Mouse (Mus musculus) thymus, postnatal 14 days (tissue): ENCODE data around the gene Gm3696.
"Not testable (repeated sequence)": the region's sequence is repeated elsewhere in the genome, so short reads cannot be mapped to it uniquely, and the experiment has no call there.

Experiments used
- DNase-seq: peaks from one replicate; pipeline ENCODE4 v3.0.0; 2021

Gene Gm3696

DNA sequence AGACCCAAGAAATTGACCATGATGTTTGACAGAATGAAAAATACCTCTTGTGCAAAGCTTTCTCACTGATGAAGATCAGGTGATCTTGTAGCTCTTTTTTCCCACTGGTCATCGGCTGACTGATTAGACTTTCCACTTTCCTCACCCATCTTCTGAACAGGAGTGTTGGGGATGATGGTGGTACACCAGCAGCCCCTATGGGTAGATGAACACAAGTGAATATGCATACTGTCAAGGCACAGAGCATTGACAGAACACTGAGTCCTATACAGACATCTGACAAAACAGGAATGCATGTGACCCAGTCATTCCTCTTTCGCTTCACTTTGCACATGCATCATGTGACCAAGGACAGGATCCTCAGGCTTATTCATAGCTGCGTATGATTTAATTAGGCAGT lies at the start of gene Gm3696:
Gene Gm3696, minus strand, starts transcription at position 101 of the 400 bp plus-strand sequence.
- not testable (repeated sequence) for DNase-seq

DNA sequence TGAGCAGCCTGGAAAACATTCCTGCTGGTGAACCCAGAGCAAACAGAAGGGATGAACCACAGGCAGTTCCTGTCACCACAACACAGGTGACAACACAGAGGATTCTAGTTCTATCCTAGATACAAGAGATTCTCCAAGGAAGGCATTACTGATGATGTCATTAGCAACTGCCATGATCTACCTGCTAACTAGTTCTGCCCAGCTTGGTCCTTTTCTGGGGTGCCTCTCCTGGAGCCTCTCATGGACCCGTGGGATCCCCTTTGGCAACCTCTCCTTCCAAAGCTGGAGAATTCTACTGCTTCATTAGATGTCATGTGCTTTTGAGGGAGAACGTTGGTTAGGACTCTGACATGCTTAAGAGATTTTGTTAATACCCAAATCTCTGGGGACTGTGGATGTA lies 24.9 kb upstream of the Gm3696 start, which contains the start of gene Gm6676:
Gene Gm6676, minus strand, starts transcription at position 101 of the 400 bp plus-strand sequence.
- DNase-seq: not testable (repeated sequence)

GRCm38 (mm10) chr14:7105124-7105802 lies 4.8 kb upstream of the Gm3696 start:
- DNase-seq: peak; percentile 22

DNA sequence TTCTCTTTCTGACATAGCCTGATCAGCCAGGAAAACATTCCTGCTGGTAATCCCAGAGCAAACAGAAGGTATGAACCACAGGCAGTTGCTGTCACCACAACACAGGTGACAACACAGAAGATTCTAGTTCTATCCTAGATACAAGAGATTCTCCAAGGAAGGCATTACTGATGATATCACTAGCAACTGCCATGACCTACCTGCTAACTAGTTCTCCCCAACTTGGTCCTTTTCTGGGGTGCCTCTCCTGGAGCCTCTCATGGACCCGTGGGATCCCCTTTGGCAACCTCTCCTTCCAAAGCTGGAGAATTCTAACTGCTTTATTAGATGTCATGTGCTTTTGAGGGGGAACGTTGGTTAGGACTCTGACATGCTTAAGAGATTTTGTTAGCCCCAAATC lies 55.6 kb downstream of the Gm3696 start, which contains the start of gene Gm3685:
Gene Gm3685, minus strand, starts transcription at position 101 of the 400 bp plus-strand sequence.
- DNase-seq: not testable (repeated sequence)
